Mouse (Mus musculus) neural tube, embryonic 14.5 days (tissue): ENCODE measurements around the gene Nup85. TPM values are rescaled to one million over a fixed set of nuclear protein-coding genes. Genes with fewer than 3 reads are reported as not detected.

Experiments used
- ATAC-seq: fragments of 200-750 bp; cut with Nextera tagmentation; 2 replicates; pipeline ENCODE4 v1.8.0; 2017; ENCODE audit warnings: low read depth, mild to moderate bottlenecking, moderate TSS enrichment, moderate library complexity
- H3K27ac ChIP-seq: fragments of 300-500 bp; sonication (generic); 2 replicates; pipeline ENCODE4 v1.5.1; 2014; ENCODE audit warnings: low read depth, mild to moderate bottlenecking, control low read depth, low read length, moderate library complexity, mixed read lengths
- H3K27me3 ChIP-seq: fragments of 300-500 bp; sonication (generic); 2 replicates; pipeline ENCODE4 v1.6.1; 2014; ENCODE audit warnings: low read length; ENCODE audit not compliant: control insufficient read depth, insufficient read depth
- H3K36me3 ChIP-seq: fragments of 300-500 bp; sonication (generic); 2 replicates; pipeline ENCODE4 v1.6.1; 2014; ENCODE audit warnings: low read length, mixed read lengths; ENCODE audit not compliant: control insufficient read depth, insufficient read depth
- H3K4me1 ChIP-seq: fragments of 300-500 bp; sonication (generic); 2 replicates; pipeline ENCODE4 v1.6.1; 2014; ENCODE audit warnings: low read length; ENCODE audit not compliant: control insufficient read depth, insufficient read depth
- H3K4me2 ChIP-seq: fragments of 300-500 bp; sonication (generic); 2 replicates; pipeline ENCODE4 v1.6.1; 2014; ENCODE audit warnings: mild to moderate bottlenecking, low read depth, low read length, control low read depth
- H3K4me3 ChIP-seq: fragments of 300-500 bp; sonication (generic); 2 replicates; pipeline ENCODE4 v1.5.1; 2014; ENCODE audit warnings: low read depth, low read length, control low read depth, mixed read lengths
- H3K9ac ChIP-seq: fragments of 300-500 bp; sonication (generic); replicated peaks from 2 replicates; pipeline ENCODE4 v1.6.1; 2014; ENCODE audit warnings: low read depth, mild to moderate bottlenecking, control low read depth, low read length, mixed read lengths
- H3K9me3 ChIP-seq: fragments of 300-500 bp; sonication (generic); 2 replicates; pipeline ENCODE4 v1.6.1; 2016; ENCODE audit warnings: low read length; ENCODE audit not compliant: control insufficient read depth
- WGBS: fragments of 180-500 bp; shearing (Covaris S2); extraction: QIAGEN DNeasy Blood & Tissue Kit; methylation state at CpG from one replicate; pipeline ENCODE4 v1.1.7; 2014; 5-methylcytosine and 5-hydroxymethylcytosine counted together
- polyA plus RNA-seq: library from polyadenylated mRNA; unstranded; fragments of >200 nt; fragmentation: Nextera tagmentation; extraction: Ambion mirVana; gene quantifications from 2 replicates; pipeline ENCODE4 v1.2.1, GENCODE M21; 2014

Gene Nup85
- polyA plus RNA-seq, 1 experiment from 2014 or later: 98.2 TPM

GRCm38 (mm10) chr11:115615108-115615825 is 51.0 kb downstream of the Nup85 start:
- peaks cover 6% of the 10 kb centered on the region; the same call in 1 of the 2 replicates for H3K4me1 ChIP-seq
- WGBS: 90% methylated on average over 15 of the region's 15 CpGs
- H3K4me2 ChIP-seq: no peak overlapping the region
- no peaks in the 10 kb centered on the region for H3K9me3 ChIP-seq
- no peak overlapping the region for H3K9ac ChIP-seq
- H3K27me3 ChIP-seq: no peaks in the 10 kb centered on the region
- ATAC-seq: no peak
- H3K4me3 ChIP-seq: no peak overlapping the region
- 0 out of 2 replicates have a peak, but pooled peaks cover 8% of the 10 kb centered on the region for H3K36me3 ChIP-seq
- no peak overlapping the region for H3K27ac ChIP-seq

GRCm38 (mm10) chr11:115615875-115616274 is 51.6 kb downstream of the Nup85 start:
- Histone ChIP-seq H3K9ac (no peak overlapping the region), H3K9me3 (no peaks in the 10 kb centered on the region), H3K27ac (no peak overlapping the region), H3K27me3 (no peaks in the 10 kb centered on the region), H3K4me2 (no peak overlapping the region), H3K4me3 (no peak overlapping the region), H3K36me3 (peaks cover 12% of the 10 kb centered on the region), H3K4me1 (peaks cover 6% of the 10 kb centered on the region; the same call in 1 of the 2 replicates)
- WGBS: 93% methylated on average over 6 of the region's 6 CpGs
- no peak for ATAC-seq

GRCm38 (mm10) chr11:115616371-115616770 is 52.1 kb downstream of the Nup85 start:
- Histone ChIP-seq H3K9ac (no peak overlapping the region), H3K27me3 (no peaks in the 10 kb centered on the region), H3K4me1 (peaks cover 6% of the 10 kb centered on the region; the same call in 1 of the 2 replicates), H3K4me3 (no peak overlapping the region), H3K36me3 (peaks cover 15% of the 10 kb centered on the region), H3K9me3 (no peaks in the 10 kb centered on the region), H3K27ac (no peak overlapping the region), H3K4me2 (no peak overlapping the region)
- 95% methylated on average over 7 of the region's 7 CpGs for WGBS
- ATAC-seq: no peak

GRCm38 (mm10) chr11:115616893-115617292 is 52.7 kb downstream of the Nup85 start:
- Histone ChIP-seq H3K4me1 (peaks cover 2% of the 10 kb centered on the region; the same call in 1 of the 2 replicates), H3K27ac (no peak overlapping the region), H3K36me3 (peaks cover 15% of the 10 kb centered on the region), H3K9me3 (no peaks in the 10 kb centered on the region), H3K4me3 (no peak overlapping the region), H3K9ac (no peak overlapping the region), H3K27me3 (no peaks in the 10 kb centered on the region), H3K4me2 (no peak overlapping the region)
- WGBS: 81% methylated on average over 6 of the region's 6 CpGs
- ATAC-seq: no peak

GRCm38 (mm10) chr11:115618001-115618400 is 53.8 kb downstream of the Nup85 start:
- no peak overlapping the region for H3K4me2 ChIP-seq
- peaks cover 15% of the 10 kb centered on the region for H3K36me3 ChIP-seq
- WGBS: 83% methylated on average over 2 of the region's 2 CpGs
- no peak overlapping the region for H3K27ac ChIP-seq
- ATAC-seq: no peak
- no peak overlapping the region for H3K4me3 ChIP-seq
- H3K27me3 ChIP-seq: no peaks in the 10 kb centered on the region
- no peaks in the 10 kb centered on the region for H3K9me3 ChIP-seq
- no peaks in the 10 kb centered on the region for H3K4me1 ChIP-seq
- H3K9ac ChIP-seq: no peak overlapping the region

GRCm38 (mm10) chr11:115618732-115619516 is 54.7 kb downstream of the Nup85 start:
- ATAC-seq: no peak
- no peak overlapping the region for H3K4me3 ChIP-seq
- H3K4me2 ChIP-seq: no peak overlapping the region
- peaks cover 15% of the 10 kb centered on the region for H3K36me3 ChIP-seq
- no peaks in the 10 kb centered on the region for H3K4me1 ChIP-seq
- H3K27me3 ChIP-seq: no peaks in the 10 kb centered on the region
- H3K27ac ChIP-seq: no peak overlapping the region
- H3K9me3 ChIP-seq: no peaks in the 10 kb centered on the region
- H3K9ac ChIP-seq: no peak overlapping the region
- 88% methylated on average over 16 of the region's 16 CpGs for WGBS

GRCm38 (mm10) chr11:115619949-115620348 is 55.7 kb downstream of the Nup85 start:
- no peaks in the 10 kb centered on the region for H3K4me1 ChIP-seq
- no peak overlapping the region for H3K4me2 ChIP-seq
- no peak overlapping the region for H3K4me3 ChIP-seq
- H3K27me3 ChIP-seq: no peaks in the 10 kb centered on the region
- H3K36me3 ChIP-seq: peaks cover 12% of the 10 kb centered on the region
- H3K27ac ChIP-seq: no peak overlapping the region
- no peaks in the 10 kb centered on the region for H3K9me3 ChIP-seq
- no peak for ATAC-seq
- WGBS: 97% methylated on average over 7 of the region's 7 CpGs
- H3K9ac ChIP-seq: no peak overlapping the region

- Histone ChIP-seq H3K4me1 (0 out of 2 replicates have a peak, but pooled peaks cover 6% of the 10 kb centered on the region), H3K4me3 (no peak overlapping the region), H3K36me3 (peaks cover 7% of the 10 kb centered on the region), H3K9me3 (no peaks in the 10 kb centered on the region), H3K9ac (no peak overlapping the region), H3K4me2 (no peak overlapping the region), H3K27ac (no peak overlapping the region), H3K27me3 (no peaks in the 10 kb centered on the region)
- no peak for ATAC-seq
- WGBS: 79% methylated on average over 9 of the region's 9 CpGs
Observed at GRCm38 (mm10) chr11:115623487-115624070, 59.3 kb downstream of the Nup85 start.

GRCm38 (mm10) chr11:115625877-115626276 is 61.6 kb downstream of the Nup85 start:
- Histone ChIP-seq H3K9ac (no peak overlapping the region), H3K4me3 (no peak overlapping the region), H3K4me1 (0 out of 2 replicates have a peak, but pooled peaks cover 6% of the 10 kb centered on the region), H3K27me3 (no peaks in the 10 kb centered on the region), H3K27ac (no peak overlapping the region), H3K4me2 (no peak overlapping the region), H3K36me3 (peaks cover 3% of the 10 kb centered on the region), H3K9me3 (no peaks in the 10 kb centered on the region)
- no peak for ATAC-seq
- WGBS: 88% methylated on average over 9 of the region's 9 CpGs
